18 mouse cellular contexts compared by ENCODE assay signal in genomic region chr2:157861273-157861944, GRCm38 (mm10). TPM values are rescaled to one million over a fixed set of nuclear protein-coding genes. Genes with fewer than 3 reads are reported as not detected.
DNase-seq lines count a peak whose midpoint lies in the region; ATAC-seq lines count a peak whose summit lies in the region.
"Had no signal": no experiment of that assay in that cellular context is flagged by ENCODE, and none has a peak within 500 bp of the region (broad histone marks: within the 10 kb centered on the region; RNA-seq: fewer than 3 reads in every experiment).

No protein-coding gene starts in this region.

- intact Hi-C loops in heart, postnatal 10 days (cut with DNase I), result no loop called here

- peak overlapping the region; percentile 48 for H3K27ac ChIP-seq in midbrain, embryonic 13.5 days
- no peak overlapping the region for H3K27ac ChIP-seq in midbrain, embryonic 11.5 days (ENCODE audit: low read depth, low read length)
- H3K27ac ChIP-seq: embryonic facial prominence, embryonic 10.5 days; heart, embryonic 10.5 days; macrophage had no signal

- H3K4me3 ChIP-seq in midbrain, embryonic 13.5 days (replicated peaks), result no peak overlapping the region
- H3K4me3 ChIP-seq in midbrain, embryonic 11.5 days (ENCODE audit: low read depth, low read length), result no peak overlapping the region
- H3K4me3 ChIP-seq: embryonic facial prominence, embryonic 10.5 days; heart, embryonic 10.5 days had no signal

- peak; percentile 36 for DNase-seq in adrenal gland, adult 2 months
- DNase-seq in adrenal gland, adult 8-10 months, result no peak
- peak; percentile 7 to 40 for DNase-seq in heart, postnatal 10 days
- no peak for DNase-seq in heart, postnatal 4 days
- DNase-seq in midbrain, embryonic 11.5 days (ENCODE audit: low spot score, missing footprints), result no peak
- no peak for DNase-seq in kidney, adult 9 months
- DNase-seq in layer of hippocampus, adult 18-20 months (ENCODE audit: low spot score in 2 of 2), result no peak
- DNase-seq: cerebellum, adult 2 months; gastrocnemius, postnatal 10 days; lung, adult 18-20 months; right cerebral cortex, postnatal 4 days; thymus, adult 2 months had no signal

- H3K36me3 ChIP-seq in midbrain, embryonic 13.5 days, result no peaks in the 10 kb centered on the region
- no peaks in the 10 kb centered on the region for H3K36me3 ChIP-seq in midbrain, embryonic 11.5 days (ENCODE audit: control insufficient read depth, insufficient read depth, low read length)
- H3K36me3 ChIP-seq: embryonic facial prominence, embryonic 10.5 days; heart, embryonic 10.5 days had no signal

- 70% methylated on average over 10 of the region's 10 CpGs for WGBS in midbrain, embryonic 13.5 days
- WGBS in midbrain, embryonic 11.5 days, result 86% methylated on average over 10 of the region's 10 CpGs

- no peaks in the 10 kb centered on the region for H3K9me3 ChIP-seq in midbrain, embryonic 13.5 days
- no peaks in the 10 kb centered on the region for H3K9me3 ChIP-seq in midbrain, embryonic 11.5 days (ENCODE audit: control insufficient read depth, low read length)
- H3K9me3 ChIP-seq: embryonic facial prominence, embryonic 10.5 days; heart, embryonic 10.5 days had no signal

- H3K4me1 ChIP-seq in midbrain, embryonic 13.5 days (replicated peaks), result peaks cover 40% of the 10 kb centered on the region
- no peaks in the 10 kb centered on the region for H3K4me1 ChIP-seq in midbrain, embryonic 11.5 days (ENCODE audit: control insufficient read depth, insufficient read depth, low read length)

- no peaks in the 10 kb centered on the region for H3K27me3 ChIP-seq in midbrain, embryonic 13.5 days
- H3K27me3 ChIP-seq in midbrain, embryonic 11.5 days (ENCODE audit: control insufficient read depth, insufficient read depth, low read length), result no peaks in the 10 kb centered on the region
- H3K27me3 ChIP-seq: CH12.LX had no signal

- H3K4me2 ChIP-seq in midbrain, embryonic 13.5 days (replicated peaks), result no peak overlapping the region
- no peak overlapping the region for H3K4me2 ChIP-seq in midbrain, embryonic 11.5 days

- ATAC-seq in midbrain, embryonic 13.5 days, result 0 out of 2 replicates have a peak, but pooled peaks have one; percentile 38
- no peak for ATAC-seq in midbrain, embryonic 11.5 days (ENCODE audit: low FRiP score)
- ATAC-seq: activated CD4-positive, CD25-positive, alpha-beta regulatory T cell, adult 4 months had no signal

- H3K9ac ChIP-seq in midbrain, embryonic 13.5 days (replicated peaks), result no peak overlapping the region
- H3K9ac ChIP-seq in midbrain, embryonic 11.5 days (ENCODE audit: low read length), result no peak overlapping the region

RNA-seq across cellular contexts. Expression of gene Vstm2l, which starts 53.0 kb away (rescaled TPM):
- total RNA-seq in adrenal gland, adult 2 months (2021), result 1 to 10 TPM; 1.6 to 2.0 TPM
- 6.4 and 9.0 TPM in 2 replicates for polyA plus RNA-seq in adrenal gland, adult 2 months (2012; rRNA removed)
- 1 to 10 TPM; 1.5 to 4.5 (median 2.4) TPM for total RNA-seq in adrenal gland, adult 8-10 months (2022)
- total RNA-seq in heart, postnatal 10 days (2021), result under 1 TPM in 1 of 2 experiments, not detected in 1; 0.20 TPM
- total RNA-seq in heart, postnatal 4 days (2021), result under 1 TPM in 1 of 2 experiments, not detected in 1; 0.32 TPM
- polyA plus RNA-seq in midbrain, embryonic 13.5 days (2015; fragmentation: Nextera tagmentation; extraction: Ambion mirVana), result 11.3 and 19.3 TPM in 2 replicates
- polyA plus RNA-seq in midbrain, embryonic 11.5 days (2014; fragmentation: Nextera tagmentation; extraction: Ambion mirVana), result 3.4 and 3.5 TPM in 2 replicates
- 100 to 1,000 TPM; 126 to 132 TPM for total RNA-seq in layer of hippocampus, adult 18-20 months (2021)
- total RNA-seq: CH12.LX had no signal
- polyA plus RNA-seq: activated CD4-positive, CD25-positive, alpha-beta regulatory T cell, adult 4 months; macrophage had no signal

Comparison
In these comparisons a context has a peak if more than half of its experiments do, and no peak if none do; other contexts are left out.
1. DNase-seq: peak in adrenal gland, adult 2 months (single experiment) and heart, postnatal 10 days (2 of 2); none in adrenal gland, adult 8-10 months (single experiment), heart, postnatal 4 days (single experiment), midbrain, embryonic 11.5 days (single experiment), kidney, adult 9 months (single experiment) and layer of hippocampus, adult 18-20 months (0 of 2).
2. RNA of gene Vstm2l, which starts 53.0 kb away (total RNA-seq): 126 to 132 TPM in layer of hippocampus, adult 18-20 months; 1.5 to 4.5 TPM in adrenal gland, adult 8-10 months, 1.6 to 2.0 TPM in adrenal gland, adult 2 months, 0.32 TPM in heart, postnatal 4 days and 0.20 TPM in heart, postnatal 10 days; every median in the first group is over 10 times any median in the second.